Comparison of ENCODE assay signal across 8 mouse cellular contexts in genomic region chr4:115047750-115048149, GRCm38 (mm10). TPM values are rescaled to one million over a fixed set of nuclear protein-coding genes. Genes with fewer than 3 reads are reported as not detected.
DNase-seq lines count a peak whose midpoint lies in the region; ATAC-seq and TF ChIP-seq lines count a peak whose summit lies in the region.

No protein-coding gene starts in this region.

- TF ChIP-seq POLR2A in MEL (IDR thresholded peaks at IDR 0.05; ENCODE audit: control insufficient read depth in 1 of 2, insufficient read depth in 1 of 2, low read depth in 1 of 2, low read length in 2 of 2, poor library complexity in 1 of 2) = peak in 1 of 2 experiments; percentile 24; a peak in 1 of 4 replicates

- peak overlapping the region; percentile 67 for H3K27ac ChIP-seq in MEL (ENCODE audit: control insufficient read depth, low read depth, low read length)
- H3K27ac ChIP-seq in liver, embryonic 13.5 days = peak overlapping the region; percentile 95

- H3K4me3 ChIP-seq in MEL (ENCODE audit: control insufficient read depth in 1 of 2, insufficient read depth in 1 of 2, low read depth in 2 of 2, low read length in 2 of 2) = peak overlapping the region; percentile 47 to 57
- H3K4me3 ChIP-seq in liver, embryonic 13.5 days (replicated peaks) = peak overlapping the region; percentile 55

- ATAC-seq in liver, embryonic 13.5 days (ENCODE audit: low read depth) = peak; percentile 77

- H3K36me3 ChIP-seq in MEL (ENCODE audit: control insufficient read depth in 1 of 2, insufficient read depth in 2 of 2, low read length in 2 of 2) = peaks cover 0 to 12% of the 10 kb centered on the region in 2 experiments; a peak in 2 of 4 replicates
- H3K36me3 ChIP-seq in liver, embryonic 13.5 days = peaks cover 17% of the 10 kb centered on the region

- TF ChIP-seq RAD21 in MEL (IDR thresholded peaks at IDR 0.05; ENCODE audit: low read depth, low read length) = peak; percentile 55

- H3K9me3 ChIP-seq in MEL (replicated peaks; ENCODE audit: insufficient read depth, low read length) = no peaks in the 10 kb centered on the region
- no peaks in the 10 kb centered on the region for H3K9me3 ChIP-seq in liver, embryonic 13.5 days (replicated peaks)

- peaks cover 6 to 19% of the 10 kb centered on the region in 2 experiments for H3K4me1 ChIP-seq in MEL (ENCODE audit: control insufficient read depth in 1 of 2, insufficient read depth in 2 of 2, low read length in 2 of 2)
- peaks cover 61% of the 10 kb centered on the region for H3K4me1 ChIP-seq in liver, embryonic 13.5 days (replicated peaks)

- no peak for TF ChIP-seq EP300 in MEL (IDR thresholded peaks at IDR 0.05; ENCODE audit: low read depth in 1 of 2, low read length in 2 of 2)

- H3K9ac ChIP-seq in MEL (ENCODE audit: control insufficient read depth, low read depth, low read length, poor library complexity, severe bottlenecking) = peak overlapping the region; percentile 64
- peak overlapping the region; percentile 82 for H3K9ac ChIP-seq in liver, embryonic 13.5 days

- H3K79me2 ChIP-seq in MEL (ENCODE audit: control insufficient read depth, insufficient read depth, low read length, poor library complexity) = no peaks in the 10 kb centered on the region; the same call in 1 of the 2 replicates

- peak; percentile 80 to 83 (median 82) for TF ChIP-seq CTCF in MEL (IDR thresholded peaks at IDR 0.05 in 2 of 3, conservative IDR thresholded peaks at IDR 0.05 in 1 of 3; ENCODE audit: control insufficient read depth in 1 of 3, insufficient read depth in 1 of 3, low read depth in 2 of 3, low read length in 3 of 3, poor library complexity in 1 of 3, severe bottlenecking in 1 of 3)

- peak overlapping the region; percentile 84 for H3K4me2 ChIP-seq in liver, embryonic 13.5 days

- H3K27me3 ChIP-seq in MEL (ENCODE audit: control insufficient read depth in 1 of 2, insufficient read depth in 2 of 2, low read length in 2 of 2) = no peaks in the 10 kb centered on the region
- peaks cover 6% of the 10 kb centered on the region; the same call in 1 of the 2 replicates for H3K27me3 ChIP-seq in liver, embryonic 13.5 days

- DNase-seq in gastrocnemius, adult 18-20 months (ENCODE audit: low spot score) = peak; percentile 24
- DNase-seq in gastrocnemius, adult 8-10 months (ENCODE audit: low spot score in 2 of 2) = no peak
- DNase-seq in MEL (ENCODE audit: low read depth, low spot score) = peak; percentile 90
- peak; percentile 73 for DNase-seq in embryo, embryonic 10 days (ENCODE audit: low spot score)
- peak; percentile 79 for DNase-seq in heart, postnatal 4 days
- peak; percentile 85 for DNase-seq in liver, embryonic 13.5 days
- DNase-seq in retina, embryonic 14.5 days (ENCODE audit: low spot score) = peak; percentile 69
- DNase-seq in yolk sac, embryonic 10.5 days (ENCODE audit: low spot score) = peak; percentile 52

- WGBS in liver, embryonic 13.5 days (ENCODE audit: insufficient replicate concordance) = 3% methylated on average over 5 of the region's 5 CpGs

TF ChIP-seq in MEL, 35 proteins besides CTCF, POLR2A, EP300 and RAD21:
- no peak for TF ChIP-seq CHD1 (IDR thresholded peaks at IDR 0.05; ENCODE audit: low read depth, low read length)
- no peak for TF ChIP-seq MYC (IDR thresholded peaks at IDR 0.05; ENCODE audit: low read depth, low read length)
- peak; percentile 77 for TF ChIP-seq SMC3 (IDR thresholded peaks at IDR 0.05; ENCODE audit: low read depth, low read length)
- TF ChIP-seq ZC3H11A (IDR thresholded peaks at IDR 0.05; ENCODE audit: low read depth, low read length) = peak; percentile 60
- no peak; the same call in 1 of the 2 replicates for TF ChIP-seq CHD2 (IDR thresholded peaks at IDR 0.05; ENCODE audit: low read length)
- peak; percentile 59; the same call in 1 of the 2 replicates for TF ChIP-seq RCOR1 (IDR thresholded peaks at IDR 0.05; ENCODE audit: low read depth, low read length)
- no peak for TF ChIP-seq ZNF384 (IDR thresholded peaks at IDR 0.05; ENCODE audit: low read depth, low read length)
- no peak for TF ChIP-seq KAT2A (conservative IDR thresholded peaks at IDR 0.05; ENCODE audit: low read depth, low read length)
- TF ChIP-seq MAZ (IDR thresholded peaks at IDR 0.05; ENCODE audit: low read depth, low read length) = 0 out of 2 replicates have a peak, but pooled peaks have one; percentile 35
- TF ChIP-seq ZKSCAN1 (IDR thresholded peaks at IDR 0.05; ENCODE audit: low read depth, low read length) = no peak
- TF ChIP-seq USF2 (IDR thresholded peaks at IDR 0.05; ENCODE audit: borderline replicate concordance in 1 of 2, insufficient read depth in 1 of 2, low read depth in 1 of 2, low read length in 2 of 2) = no peak
- TF ChIP-seq POLR2AphosphoS2 (IDR thresholded peaks at IDR 0.05; ENCODE audit: low read length) = no peak
- TF ChIP-seq ZMIZ1 (IDR thresholded peaks at IDR 0.05; ENCODE audit: low read depth, low read length) = no peak
- no peak for TF ChIP-seq ETS1 (IDR thresholded peaks at IDR 0.05; ENCODE audit: low read depth, low read length)
- TF ChIP-seq TBP (IDR thresholded peaks at IDR 0.05; ENCODE audit: low read depth, low read length) = peak; percentile 57; the same call in 1 of the 2 replicates
- TF ChIP-seq JUND (IDR thresholded peaks at IDR 0.05; ENCODE audit: low read depth, low read length) = no peak
- 0 out of 2 replicates have a peak, but pooled peaks have one; percentile 4 for TF ChIP-seq NELFE (IDR thresholded peaks at IDR 0.05; ENCODE audit: low read depth, low read length)
- TF ChIP-seq MXI1 (IDR thresholded peaks at IDR 0.05; ENCODE audit: low read depth, low read length) = no peak
- peak; percentile 50; the same call in 1 of the 2 replicates for TF ChIP-seq HCFC1 (IDR thresholded peaks at IDR 0.05; ENCODE audit: low read depth, low read length)
- TF ChIP-seq MEF2A (IDR thresholded peaks at IDR 0.05; ENCODE audit: extremely low read depth, insufficient replicate concordance, low read depth, low read length, poor library complexity, severe bottlenecking) = no peak
- TF ChIP-seq BHLHE40 (IDR thresholded peaks at IDR 0.05; ENCODE audit: borderline replicate concordance, low read depth, low read length) = peak; percentile 52; the same call in 1 of the 2 replicates
- TF ChIP-seq TCF12 (IDR thresholded peaks at IDR 0.05; ENCODE audit: low read depth, low read length) = no peak

RNA-seq across cellular contexts. Expression of gene Tal1, which starts 8.5 kb away (rescaled TPM):
- total RNA-seq in gastrocnemius, adult 18-20 months (2021) = 1 to 10 TPM in 1 of 2 experiments, under 1 TPM in 1; 0.93 to 1.0 TPM
- under 1 TPM; 0.56 to 0.76 (median 0.60) TPM for total RNA-seq in gastrocnemius, adult 8-10 months (2022)
- total RNA-seq in MEL (2012; rRNA removed) = 21.2 and 34.9 TPM in 2 replicates
- polyA plus RNA-seq in MEL (2012; ENCODE audit: insufficient read depth in 1 of 2, insufficient read length in 2 of 2, low read depth in 1 of 2, low replicate concordance in 2 of 2, missing spikeins in 1 of 2) = 10 to 100 TPM in 1 of 2 experiments, not detected in 1; 48.9 TPM
- 1 to 10 TPM; 5.5 to 7.0 TPM for total RNA-seq in heart, postnatal 4 days (2021)
- 29.3 and 31.5 TPM in 2 replicates for polyA plus RNA-seq in liver, embryonic 13.5 days (2015; fragmentation: Nextera tagmentation; extraction: Ambion mirVana)

RNA-seq across cellular contexts. Expression of gene Pdzk1ip1, which starts 40.8 kb away (rescaled TPM):
- not detected for total RNA-seq in gastrocnemius, adult 18-20 months (2021)
- total RNA-seq in gastrocnemius, adult 8-10 months (2022) = not detected
- not detected in 2 replicates for total RNA-seq in MEL (2012; rRNA removed)
- under 1 TPM in 1 of 2 experiments, not detected in 1; 0.14 TPM for polyA plus RNA-seq in MEL (2012; ENCODE audit: insufficient read depth in 1 of 2, insufficient read length in 2 of 2, low read depth in 1 of 2, low replicate concordance in 2 of 2, missing spikeins in 1 of 2)
- under 1 TPM; 0.72 to 0.93 TPM for total RNA-seq in heart, postnatal 4 days (2021)
- polyA plus RNA-seq in liver, embryonic 13.5 days (2015; fragmentation: Nextera tagmentation; extraction: Ambion mirVana) = 21.2 and 23.7 TPM in 2 replicates

RNA-seq across cellular contexts. Expression of gene Stil, which starts 47.8 kb away (rescaled TPM):
- not detected for total RNA-seq in gastrocnemius, adult 18-20 months (2021)
- total RNA-seq in gastrocnemius, adult 8-10 months (2022) = under 1 TPM in 2 of 4 experiments, not detected in 2; 0.10 to 0.18 TPM
- 5.0 and 5.9 TPM in 2 replicates for total RNA-seq in MEL (2012; rRNA removed)
- polyA plus RNA-seq in MEL (2012; ENCODE audit: insufficient read depth in 1 of 2, insufficient read length in 2 of 2, low read depth in 1 of 2, low replicate concordance in 2 of 2, missing spikeins in 1 of 2) = 1 to 10 TPM in 1 of 2 experiments, not detected in 1; 9.1 TPM
- 10 to 100 TPM; 10.4 to 12.6 TPM for total RNA-seq in heart, postnatal 4 days (2021)
- 8.3 and 11.8 TPM in 2 replicates for polyA plus RNA-seq in liver, embryonic 13.5 days (2015; fragmentation: Nextera tagmentation; extraction: Ambion mirVana)

Comparison
In these comparisons a context has a peak if more than half of its experiments do, and no peak if none do; other contexts are left out.
1. DNase-seq: peak in gastrocnemius, adult 18-20 months (single experiment), MEL (single experiment), embryo, embryonic 10 days (single experiment), heart, postnatal 4 days (single experiment), liver, embryonic 13.5 days (single experiment), retina, embryonic 14.5 days (single experiment) and yolk sac, embryonic 10.5 days (single experiment); none in gastrocnemius, adult 8-10 months (0 of 2).